16 mouse cellular contexts compared by ENCODE assay signal in genomic region chrX:41045156-41045555, GRCm38 (mm10).
"Had no signal": no experiment of that assay in that cellular context is flagged by ENCODE, and none has a peak within 500 bp of the region (broad histone marks: within the 10 kb centered on the region; RNA-seq: fewer than 3 reads in every experiment).

No protein-coding gene starts in this region.

- H3K36me3 ChIP-seq: liver, embryonic 13.5 days; midbrain, embryonic 10.5 days; midbrain, embryonic 13.5 days had no signal

- H3K4me2 ChIP-seq: liver, embryonic 13.5 days; lung, embryonic 14.5 days; midbrain, embryonic 13.5 days had no signal

- DNase-seq: kidney, adult 9 months; kidney, postnatal 25 days; layer of hippocampus, adult 9-11 months; liver, embryonic 13.5 days; lung, embryonic 14.5 days; lung, postnatal 36 days; right cerebral cortex, postnatal 25 days; thymus, adult 18-20 months; thymus, postnatal 4 days had no signal

- H3K4me1 ChIP-seq: liver, embryonic 13.5 days; megakaryocyte, embryonic 14.5 days; midbrain, embryonic 10.5 days; midbrain, embryonic 13.5 days had no signal

- H3K9ac ChIP-seq: liver, embryonic 13.5 days; lung, embryonic 14.5 days; midbrain, embryonic 13.5 days had no signal

- ATAC-seq: lung, postnatal 0 days; midbrain, embryonic 13.5 days; midbrain, embryonic 16.5 days had no signal

- H3K4me3 ChIP-seq: layer of hippocampus, adult 2 months; liver, embryonic 13.5 days; megakaryocyte, embryonic 14.5 days; midbrain, embryonic 10.5 days; midbrain, embryonic 13.5 days had no signal

- H3K27me3 ChIP-seq: liver, embryonic 13.5 days; megakaryocyte, embryonic 14.5 days; midbrain, embryonic 13.5 days had no signal

- H3K27ac ChIP-seq: kidney, postnatal 0 days; layer of hippocampus, adult 2 months; liver, embryonic 13.5 days; midbrain, embryonic 10.5 days; midbrain, embryonic 13.5 days had no signal

- H3K9me3 ChIP-seq: liver, embryonic 13.5 days; megakaryocyte, embryonic 14.5 days; midbrain, embryonic 10.5 days; midbrain, embryonic 13.5 days had no signal
